Mouse (Mus musculus) Patski (cell line): ENCODE measurements at regions not wholly inside any gene's neighbourhood (a gene's known extent, or its start where the extent isn't known, plus 50 kb on each side); places are given as distances from the start of the nearest gene placed in this dataset.
"Not testable (repeated sequence)": the region's sequence is repeated elsewhere in the genome, so short reads cannot be mapped to it uniquely, and the experiment has no call there.

ENCODE experiments used
- ATAC-seq: fragments of 100-300 bp; one replicate; pipeline ENCODE4 v1.8.0; 2021
- CTCF ChIA-PET: fragments of 350-600 bp; sonication (Branson Sonifier 250); formaldehyde crosslinking; loops from one replicate; lab custom pipeline; 2022; ENCODE audit warnings: inconsistent platforms; lab: Charles Lee
- POLR2A ChIA-PET: fragments of 350-600 bp; sonication (Branson Sonifier 250); formaldehyde crosslinking; loops from one replicate; lab custom pipeline; 2022; ENCODE audit warnings: antibody characterized with exemption, inconsistent platforms; lab: Charles Lee
- DNase-seq: peaks from one replicate; pipeline ENCODE4 v3.0.0-alpha.2; 2011; ENCODE audit warnings: low read depth, low spot score
- H3K27me3 ChIP-seq: fragments of 371-371 bp; one replicate; pipeline ENCODE4 v1.5.1; 2021
- CTCF ChIP-seq: fragments of 100-300 bp; IDR thresholded peaks from one replicate; pipeline ENCODE4 v1.5.1; 2021
- in situ Hi-C: fragments of 300-500 bp; cut with MboI; formaldehyde crosslinking; loops from 3 replicates; pipeline ENCODE4 v1.11.1; 2018; ENCODE audit warnings: low pct_unique_long_range_greater_than_20kb, mixed read lengths

DNA sequence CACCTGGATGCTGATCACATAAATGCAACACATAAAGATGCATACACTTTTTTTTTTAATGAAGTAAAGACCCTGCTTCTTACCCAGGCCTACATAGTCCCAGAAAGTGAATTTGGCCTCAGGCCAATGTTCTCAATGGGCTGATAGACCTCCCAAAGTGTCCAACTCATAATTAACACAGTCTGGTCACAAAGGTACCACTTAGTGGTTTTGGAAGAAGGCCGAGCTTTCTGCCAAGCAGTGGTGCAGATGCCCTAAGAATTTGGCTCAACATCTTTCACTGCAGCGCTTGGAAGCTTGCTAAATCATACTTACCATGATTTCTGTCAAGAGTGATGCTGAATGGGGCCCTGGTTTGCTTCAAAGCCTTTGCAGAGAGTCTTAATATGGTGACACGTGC, 706.4 kb upstream of the Rag2 start:
- in situ Hi-C loops: no loop called here
- DNase-seq (no peak), ATAC-seq (no peak)
- H3K27me3 ChIP-seq: no peaks in the 10 kb centered on the region
- TF ChIP-seq CTCF: no peak
- POLR2A ChIA-PET: no interaction called here
- CTCF ChIA-PET: no interaction called here

DNA sequence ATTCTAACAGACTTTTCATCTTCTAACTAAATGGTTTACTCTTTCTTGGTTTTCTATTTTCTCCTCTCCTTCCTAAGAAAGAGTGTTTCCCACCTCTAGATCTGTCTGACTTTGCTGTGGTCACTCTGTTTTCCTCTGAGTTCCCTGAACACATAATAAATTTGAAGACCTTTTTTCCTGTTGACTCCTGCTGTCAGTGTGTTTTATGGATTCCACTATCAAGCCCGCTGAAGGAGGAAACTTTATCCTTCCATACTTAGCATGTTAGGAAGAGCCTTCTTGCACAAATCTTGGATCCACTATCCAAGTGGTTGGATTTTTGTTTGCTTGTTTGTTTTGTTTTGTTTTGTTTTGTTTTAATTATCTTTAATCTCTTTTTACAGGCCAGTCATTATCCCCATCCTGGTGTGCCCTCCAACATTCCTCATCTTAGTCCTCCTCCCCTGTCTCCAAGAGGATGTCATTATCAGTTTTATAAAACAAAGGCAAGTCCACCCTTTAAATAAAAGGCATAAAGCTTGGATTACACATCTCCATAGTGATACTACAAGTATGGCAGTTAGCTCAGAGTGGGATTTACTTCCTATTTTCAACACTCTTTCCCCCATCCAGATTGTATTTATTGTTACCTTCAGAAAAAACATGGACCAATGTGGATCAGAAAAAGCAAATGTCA, 704.8 kb upstream of the Rag2 start:
- ChIA-PET POLR2A (no interaction called here), CTCF (no interaction called here)
- DNase-seq (no peak), ATAC-seq (no peak)
- in situ Hi-C loops: no loop called here
- no peak for TF ChIP-seq CTCF
- H3K27me3 ChIP-seq: no peaks in the 10 kb centered on the region

GRCm38 (mm10) chr2:100948632-100949031, 675.9 kb upstream of the Rag2 start:
- in situ Hi-C loops, CTCF ChIA-PET, DNase-seq, H3K27me3 ChIP-seq, ATAC-seq, POLR2A ChIA-PET: not testable (repeated sequence)
- TF ChIP-seq CTCF: peak; percentile 28

DNA sequence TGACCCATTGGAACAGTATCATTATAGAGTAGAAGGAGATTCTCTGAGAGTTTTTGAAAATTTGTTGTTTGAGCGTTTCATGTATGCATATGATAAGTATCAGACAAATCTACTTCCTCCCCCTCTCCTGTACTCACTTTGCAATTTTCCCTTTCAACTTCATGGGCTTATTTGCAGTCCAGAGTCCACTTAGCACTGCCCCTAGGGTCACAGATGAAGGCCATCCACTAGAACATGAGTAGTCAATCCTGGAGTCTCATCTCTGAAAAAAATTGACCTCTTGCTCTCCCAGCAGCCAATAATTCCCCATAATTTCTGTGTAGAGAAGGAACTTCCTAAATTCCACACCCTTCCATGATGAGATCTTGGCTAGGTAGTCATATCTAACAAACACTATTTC, 665.1 kb upstream of the Rag2 start:
- DNase-seq (no peak), ATAC-seq (no peak)
- CTCF ChIA-PET: no interaction called here
- POLR2A ChIA-PET: no interaction called here
- no peaks in the 10 kb centered on the region for H3K27me3 ChIP-seq
- in situ Hi-C loops: no loop called here
- TF ChIP-seq CTCF: no peak

DNA sequence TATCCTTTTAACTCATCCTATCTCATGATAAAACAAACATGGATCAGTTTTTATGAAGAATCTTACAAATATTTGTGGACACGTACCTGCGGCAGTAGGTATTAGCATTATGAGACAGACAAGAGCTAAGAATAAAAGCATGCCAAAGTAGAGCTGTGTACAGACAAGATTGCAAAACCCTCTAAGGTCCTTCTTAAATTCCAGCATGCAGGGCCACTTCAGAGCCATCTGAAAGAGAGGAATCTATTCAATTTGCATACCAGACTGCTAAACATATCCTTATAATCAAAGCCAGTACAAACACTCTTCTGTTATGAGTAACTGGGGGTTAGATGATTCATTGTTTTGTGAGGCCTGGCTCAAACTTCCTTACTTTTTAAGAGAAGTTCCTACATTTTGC, 659.9 kb upstream of the Rag2 start:
- in situ Hi-C loops: no loop called here

DNA sequence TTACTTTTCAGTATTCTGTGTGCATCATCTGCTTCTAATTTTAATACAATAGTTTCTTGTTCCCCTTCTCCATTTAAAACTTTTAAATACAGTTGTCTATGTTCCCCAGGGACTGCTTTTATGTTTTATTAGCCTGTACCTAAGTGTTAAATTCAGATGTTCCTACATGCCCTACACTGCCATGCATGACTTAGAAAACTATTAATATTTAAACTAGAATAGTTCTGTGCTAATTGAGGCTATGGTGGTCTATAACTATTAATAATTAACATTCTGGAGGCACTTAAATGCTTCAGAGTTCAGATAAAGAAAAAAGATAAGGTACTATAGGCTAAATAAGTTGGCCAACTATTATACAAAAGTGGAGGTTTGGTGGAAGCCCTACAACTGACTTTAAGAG, 647.3 kb upstream of the Rag2 start:
- POLR2A ChIA-PET: no interaction called here
- ATAC-seq: no peak
- in situ Hi-C loops: no loop called here
- CTCF ChIA-PET: no interaction called here
- DNase-seq: no peak
- TF ChIP-seq CTCF: no peak
- H3K27me3 ChIP-seq: no peaks in the 10 kb centered on the region

More for the DNA sequence above, 659.9 kb upstream of the Rag2 start:
- ChIA-PET CTCF (no interaction called here), POLR2A (no interaction called here)
- DNase-seq (no peak), ATAC-seq (no peak)
- no peaks in the 10 kb centered on the region for H3K27me3 ChIP-seq
- no peak for TF ChIP-seq CTCF

GRCm38 (mm10) chr2:100982362-100982761, 642.2 kb upstream of the Rag2 start:
- CTCF ChIA-PET: no interaction called here
- no peak for TF ChIP-seq CTCF
- H3K27me3 ChIP-seq: no peaks in the 10 kb centered on the region
- no peak for DNase-seq
- POLR2A ChIA-PET: no interaction called here
- in situ Hi-C loops: no loop called here
- ATAC-seq: no peak

DNA sequence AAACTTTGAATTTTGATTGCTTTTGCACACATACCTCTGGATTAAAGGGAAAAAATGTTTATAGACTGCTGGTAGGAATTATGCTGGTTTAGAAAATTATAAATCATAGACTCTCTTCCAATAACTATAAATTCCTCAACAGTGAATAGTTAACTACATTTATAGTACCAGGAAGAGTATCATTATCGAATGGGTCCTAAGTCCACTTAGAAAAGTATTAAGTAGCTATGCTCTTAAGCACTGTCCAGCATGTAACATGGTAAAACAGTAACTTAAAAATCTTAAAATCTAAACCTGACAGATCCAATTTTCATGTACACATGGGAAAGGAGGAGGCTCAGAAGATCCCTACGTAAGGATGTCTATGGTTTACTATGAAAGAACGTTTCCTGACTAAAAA, 609.2 kb upstream of the Rag2 start:
- TF ChIP-seq CTCF: no peak
- in situ Hi-C loops: no loop called here
- ChIA-PET CTCF (no interaction called here), POLR2A (no interaction called here)
- ATAC-seq (no peak), DNase-seq (no peak)
- no peaks in the 10 kb centered on the region for H3K27me3 ChIP-seq

GRCm38 (mm10) chr2:101019384-101019783, 605.1 kb upstream of the Rag2 start:
- ChIA-PET CTCF (no interaction called here), POLR2A (no interaction called here)
- DNase-seq (no peak), ATAC-seq (no peak)
- no peaks in the 10 kb centered on the region for H3K27me3 ChIP-seq
- TF ChIP-seq CTCF: no peak
- in situ Hi-C loops: no loop called here

DNA sequence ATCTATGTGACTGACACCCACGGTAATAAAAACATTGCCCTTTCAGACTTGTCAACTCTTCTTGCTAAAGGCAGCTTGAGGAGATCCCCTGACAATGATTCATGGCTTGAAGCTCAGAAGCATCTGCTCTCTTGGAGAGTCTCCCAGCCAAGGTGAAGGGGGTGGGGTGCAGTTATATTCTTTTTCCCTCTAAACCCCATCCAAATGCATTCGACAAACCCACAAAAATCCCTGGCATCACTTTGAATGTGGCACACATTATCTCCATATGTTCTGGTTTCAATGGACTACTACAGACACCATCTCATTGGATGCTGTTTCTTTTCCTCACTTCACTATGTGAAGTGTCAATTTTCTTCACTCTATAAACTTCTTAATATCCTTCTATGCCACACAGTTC, 603.0 kb upstream of the Rag2 start:
- no peak for DNase-seq
- POLR2A ChIA-PET: interaction anchor here (0.6 kb wide), 1 partner anchor 18 kb away, joined by 3 read pairs; no protein-coding TSS in a partner anchor
- CTCF ChIA-PET: no interaction called here
- H3K27me3 ChIP-seq: no peaks in the 10 kb centered on the region
- in situ Hi-C loops: no loop called here
- ATAC-seq: no peak
- no peak for TF ChIP-seq CTCF

DNA sequence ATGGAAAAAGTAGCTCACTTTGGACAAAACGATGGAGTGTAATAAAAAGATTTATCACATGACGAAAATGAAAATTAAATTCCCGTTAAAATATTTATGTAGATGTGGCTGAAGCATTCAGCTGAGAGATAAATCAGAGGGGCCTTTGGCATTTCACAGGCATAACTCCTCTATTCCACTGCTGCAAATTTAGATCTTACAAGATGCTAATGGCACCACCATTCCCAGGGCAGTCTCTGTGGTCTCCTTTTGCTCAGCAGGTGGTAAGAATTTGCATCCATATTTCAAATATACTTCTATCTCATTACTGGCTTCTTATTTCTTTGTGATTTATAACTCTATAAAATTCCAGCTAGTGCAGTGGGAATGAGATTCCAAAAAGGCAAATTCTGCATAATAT, 581.5 kb upstream of the Rag2 start:
- H3K27me3 ChIP-seq: no peaks in the 10 kb centered on the region
- DNase-seq: no peak
- no peak for TF ChIP-seq CTCF
- in situ Hi-C loops: no loop called here
- ChIA-PET CTCF (no interaction called here), POLR2A (no interaction called here)
- no peak for ATAC-seq

- ChIA-PET CTCF (no interaction called here), POLR2A (no interaction called here)
- in situ Hi-C loops: no loop called here
- no peaks in the 10 kb centered on the region for H3K27me3 ChIP-seq
- ATAC-seq (no peak), DNase-seq (no peak)
- TF ChIP-seq CTCF: no peak
Observed at GRCm38 (mm10) chr2:101062939-101063338, 561.6 kb upstream of the Rag2 start.
